Mouse (Mus musculus): ENCODE data around the gene Gltp.

DNA sequence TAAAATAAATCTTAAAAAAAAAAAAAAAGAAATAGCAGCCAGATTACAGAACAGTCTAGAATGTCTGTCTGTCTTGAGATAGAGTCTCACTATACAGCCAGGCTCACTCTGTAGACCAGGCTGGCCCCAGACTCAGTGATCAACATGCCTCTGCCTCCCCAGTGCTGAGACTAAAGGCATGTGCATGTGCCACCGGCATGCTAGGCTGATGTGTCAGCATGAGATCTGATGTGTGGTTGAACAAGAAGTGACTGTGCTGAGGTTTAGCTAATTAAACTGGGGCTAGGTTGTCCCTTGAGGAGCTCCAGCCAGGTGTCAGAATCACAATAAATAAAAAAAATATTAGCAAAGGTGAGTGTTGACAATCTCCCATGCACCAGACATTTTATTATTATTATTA, 24.1 kb downstream of the Gltp start:
- TF ChIP-seq ZC3H11A (IDR thresholded peaks at IDR 0.05; ENCODE audit: borderline replicate concordance, low read depth, low read length) (no peak), ZNF384 (IDR thresholded peaks at IDR 0.05; ENCODE audit: low read depth, low read length) (no peak), CHD2 (IDR thresholded peaks at IDR 0.05; ENCODE audit: low read depth, low read length) (no peak), HCFC1 (IDR thresholded peaks at IDR 0.05; ENCODE audit: borderline replicate concordance, insufficient read depth, low read length) (no peak)
